Mouse (Mus musculus): ENCODE data around the gene Fhit. TPM values are rescaled to one million over a fixed set of nuclear protein-coding genes. Genes with fewer than 3 reads are reported as not detected.
A peak's percentile ranks its signal among the peaks of the same experiment; 100 is the strongest.

The Fhit gene
- 4.2 and 5.3 TPM in 2 replicates for polyA plus RNA-seq (2012; rRNA removed)

- TF ChIP-seq POLR2A (IDR thresholded peaks at IDR 0.05; ENCODE audit: borderline replicate concordance, extremely low read depth, insufficient read depth, insufficient read length, poor library complexity, severe bottlenecking) = no peak
- TF ChIP-seq CTCF (IDR thresholded peaks at IDR 0.05; ENCODE audit: borderline replicate concordance, extremely low read depth, insufficient read depth, insufficient read length) = no peak
- DNase-seq (ENCODE audit: low read depth) = peak; percentile 98
Measured at GRCm38 (mm10) chr14:11161751-11162231, at the start of gene Fhit. Gene Fhit, minus strand, starts transcription at chr14:11162035.

GRCm38 (mm10) chr14:11206786-11207185, 45.0 kb upstream of the Fhit start:
- no peak for TF ChIP-seq POLR2A (IDR thresholded peaks at IDR 0.05; ENCODE audit: borderline replicate concordance, extremely low read depth, insufficient read depth, insufficient read length, poor library complexity, severe bottlenecking)
- no peak for TF ChIP-seq CTCF (IDR thresholded peaks at IDR 0.05; ENCODE audit: borderline replicate concordance, extremely low read depth, insufficient read depth, insufficient read length)

GRCm38 (mm10) chr14:11160806-11161450, 907 bp downstream of the Fhit start:
- TF ChIP-seq CTCF (IDR thresholded peaks at IDR 0.05; ENCODE audit: borderline replicate concordance, extremely low read depth, insufficient read depth, insufficient read length) (no peak), POLR2A (IDR thresholded peaks at IDR 0.05; ENCODE audit: borderline replicate concordance, extremely low read depth, insufficient read depth, insufficient read length, poor library complexity, severe bottlenecking) (peak; percentile 22; the same call in 1 of the 2 replicates)

More at GRCm38 (mm10) chr14:11206786-11207185, 45.0 kb upstream of the Fhit start:
- no peak for DNase-seq (ENCODE audit: low read depth)

GRCm38 (mm10) chr14:11159641-11160040, 2.2 kb downstream of the Fhit start:
- no peak for TF ChIP-seq POLR2A (IDR thresholded peaks at IDR 0.05; ENCODE audit: borderline replicate concordance, extremely low read depth, insufficient read depth, insufficient read length, poor library complexity, severe bottlenecking)
- no peak for TF ChIP-seq CTCF (IDR thresholded peaks at IDR 0.05; ENCODE audit: borderline replicate concordance, extremely low read depth, insufficient read depth, insufficient read length)
- no peak for DNase-seq (ENCODE audit: low read depth)

More at GRCm38 (mm10) chr14:11160806-11161450, 907 bp downstream of the Fhit start:
- peak; percentile 98 for DNase-seq (ENCODE audit: low read depth)

GRCm38 (mm10) chr14:11159021-11159420, 2.8 kb downstream of the Fhit start:
- TF ChIP-seq POLR2A (IDR thresholded peaks at IDR 0.05; ENCODE audit: borderline replicate concordance, extremely low read depth, insufficient read depth, insufficient read length, poor library complexity, severe bottlenecking) (no peak), CTCF (IDR thresholded peaks at IDR 0.05; ENCODE audit: borderline replicate concordance, extremely low read depth, insufficient read depth, insufficient read length) (no peak)
- DNase-seq (ENCODE audit: low read depth) = no peak

DNA sequence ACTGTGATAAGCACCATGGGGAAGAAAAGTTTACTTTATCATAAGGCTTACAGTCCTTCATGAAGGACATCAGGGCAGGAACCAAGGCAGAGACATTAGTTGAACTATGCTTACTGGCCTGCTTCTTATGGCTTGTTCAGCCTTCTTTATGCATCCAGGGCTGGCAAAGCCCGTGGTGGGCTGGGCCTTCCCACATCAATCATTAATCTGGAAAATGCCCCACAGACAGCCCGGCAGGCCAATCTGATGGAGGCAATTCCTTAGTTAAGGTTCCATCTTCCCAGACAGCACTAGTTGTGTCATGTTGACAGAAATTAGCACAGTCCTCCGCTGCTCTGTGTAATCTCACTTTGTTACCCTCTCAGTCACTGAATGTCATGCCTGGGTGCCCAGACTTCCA, 4.1 kb downstream of the Fhit start:
- no peak for TF ChIP-seq POLR2A (IDR thresholded peaks at IDR 0.05; ENCODE audit: borderline replicate concordance, extremely low read depth, insufficient read depth, insufficient read length, poor library complexity, severe bottlenecking)
- no peak for TF ChIP-seq CTCF (IDR thresholded peaks at IDR 0.05; ENCODE audit: borderline replicate concordance, extremely low read depth, insufficient read depth, insufficient read length)
- DNase-seq (ENCODE audit: low read depth) = no peak

- no peak for DNase-seq (ENCODE audit: low read depth)
- TF ChIP-seq CTCF (IDR thresholded peaks at IDR 0.05; ENCODE audit: borderline replicate concordance, extremely low read depth, insufficient read depth, insufficient read length) (no peak), POLR2A (IDR thresholded peaks at IDR 0.05; ENCODE audit: borderline replicate concordance, extremely low read depth, insufficient read depth, insufficient read length, poor library complexity, severe bottlenecking) (no peak)
Measured at GRCm38 (mm10) chr14:11151634-11152321, 10.1 kb downstream of the Fhit start.

GRCm38 (mm10) chr14:11133787-11134735, 27.8 kb downstream of the Fhit start:
- peak; percentile 35 for DNase-seq (ENCODE audit: low read depth)

DNA sequence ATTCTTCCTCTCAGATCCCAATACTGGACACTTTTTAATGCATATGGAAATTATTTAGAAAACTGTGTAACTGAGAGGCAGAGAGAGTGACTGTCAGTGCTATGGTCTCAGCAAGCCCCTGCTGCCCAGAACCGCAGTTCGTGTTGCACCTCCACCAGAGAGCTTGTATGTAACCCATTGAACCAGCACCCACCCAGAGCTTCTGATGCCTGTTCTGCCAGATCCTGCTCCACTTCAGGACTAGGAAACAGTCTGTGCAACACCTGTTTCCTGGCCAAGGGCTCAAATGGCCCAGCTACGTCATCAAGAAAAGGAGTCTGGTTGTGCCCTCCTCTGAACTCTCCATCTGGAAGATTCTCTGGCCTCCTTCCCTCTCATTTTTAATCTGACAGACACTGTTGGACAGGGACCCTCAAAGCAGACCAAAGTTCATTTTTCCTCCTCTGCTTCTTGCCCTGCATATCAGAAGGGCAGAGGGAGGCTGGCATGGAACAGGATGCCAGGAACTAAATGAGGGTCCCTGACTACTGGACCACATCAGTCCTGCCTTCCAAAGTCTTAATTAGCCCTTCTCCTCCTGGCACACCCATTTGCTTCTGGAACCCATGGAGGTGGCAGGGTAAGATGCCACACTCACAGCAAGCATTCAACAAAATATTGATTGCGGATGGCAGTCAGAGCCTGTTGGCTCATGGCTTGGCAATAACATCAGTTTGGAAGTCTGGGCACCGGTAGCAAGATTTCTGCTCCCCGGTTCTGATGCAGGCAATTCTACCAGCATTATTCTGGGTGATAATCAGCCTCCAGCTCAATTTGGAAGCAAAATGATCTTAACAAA, 29.0 kb downstream of the Fhit start:
- TF ChIP-seq POLR2A (IDR thresholded peaks at IDR 0.05; ENCODE audit: borderline replicate concordance, extremely low read depth, insufficient read depth, insufficient read length, poor library complexity, severe bottlenecking) = no peak
- TF ChIP-seq CTCF (IDR thresholded peaks at IDR 0.05; ENCODE audit: borderline replicate concordance, extremely low read depth, insufficient read depth, insufficient read length) = no peak
- DNase-seq (ENCODE audit: low read depth) = peak; percentile 74

More at GRCm38 (mm10) chr14:11133787-11134735, 27.8 kb downstream of the Fhit start:
- TF ChIP-seq CTCF (IDR thresholded peaks at IDR 0.05; ENCODE audit: borderline replicate concordance, extremely low read depth, insufficient read depth, insufficient read length) (no peak), POLR2A (IDR thresholded peaks at IDR 0.05; ENCODE audit: borderline replicate concordance, extremely low read depth, insufficient read depth, insufficient read length, poor library complexity, severe bottlenecking) (no peak)

DNA sequence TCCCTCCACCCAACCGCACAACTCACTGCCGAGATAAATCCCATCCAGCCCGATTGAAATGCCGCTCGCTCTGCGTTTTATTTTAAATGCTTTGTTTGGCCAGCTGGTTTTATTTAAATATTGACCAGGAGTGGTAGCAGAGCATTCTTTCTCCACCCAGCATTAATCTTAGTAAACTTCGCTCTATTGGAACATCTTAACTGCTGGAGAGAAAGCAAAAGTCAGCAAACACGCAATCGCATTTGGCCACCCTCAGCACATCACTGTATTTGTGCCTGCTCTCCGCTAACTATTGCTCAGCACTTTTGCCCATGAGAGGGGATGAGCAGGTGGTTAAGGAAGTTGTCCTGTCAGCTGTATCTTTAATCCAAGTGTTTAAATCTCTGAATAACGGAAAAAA, 36.7 kb downstream of the Fhit start:
- DNase-seq (ENCODE audit: low read depth) = peak; percentile 4
- TF ChIP-seq CTCF (IDR thresholded peaks at IDR 0.05; ENCODE audit: borderline replicate concordance, extremely low read depth, insufficient read depth, insufficient read length) = no peak
- TF ChIP-seq POLR2A (IDR thresholded peaks at IDR 0.05; ENCODE audit: borderline replicate concordance, extremely low read depth, insufficient read depth, insufficient read length, poor library complexity, severe bottlenecking) = no peak
